Mouse (Mus musculus): ENCODE results near the gene Nrl.

The Nrl gene

GRCm38 (mm10) chr14:55524785-55525184 is at the start of gene Nrl:
Gene Nrl, minus strand, starts transcription at chr14:55524981.
- DNase-seq (ENCODE audit: low spot score): no peak

- DNase-seq (ENCODE audit: low spot score): no peak
These were observed 47.0 kb upstream of the Nrl start for GRCm38 (mm10) chr14:55571760-55572159.

- no peak for DNase-seq (ENCODE audit: low spot score)
These were observed 45.8 kb upstream of the Nrl start for GRCm38 (mm10) chr14:55570588-55570987.

GRCm38 (mm10) chr14:55567496-55567895 is 42.7 kb upstream of the Nrl start:
- DNase-seq (ENCODE audit: low spot score): no peak

GRCm38 (mm10) chr14:55565748-55566147 is 41.0 kb upstream of the Nrl start:
- DNase-seq (ENCODE audit: low spot score): no peak

- no peak for DNase-seq (ENCODE audit: low spot score)
These were observed 38.5 kb upstream of the Nrl start for GRCm38 (mm10) chr14:55563249-55563648.

GRCm38 (mm10) chr14:55561860-55562259 is 37.1 kb upstream of the Nrl start:
- no peak for DNase-seq (ENCODE audit: low spot score)

- peak; percentile 97 for DNase-seq (ENCODE audit: low spot score)
These were observed 35.7 kb upstream of the Nrl start, which contains the start of gene A730061H03Rik for GRCm38 (mm10) chr14:55560202-55561073. Gene A730061H03Rik, minus strand, starts transcription at chr14:55560406.

GRCm38 (mm10) chr14:55559799-55560201 is 35.0 kb upstream of the Nrl start, which contains the start of gene Dcaf11:
Gene Dcaf11, plus strand, starts transcription at chr14:55560006.
- peak; percentile 59 for DNase-seq (ENCODE audit: low spot score)

GRCm38 (mm10) chr14:55558740-55559448 is 34.1 kb upstream of the Nrl start:
- no peak for DNase-seq (ENCODE audit: low spot score)

GRCm38 (mm10) chr14:55557587-55557986 is 32.8 kb upstream of the Nrl start:
- DNase-seq (ENCODE audit: low spot score): no peak

- DNase-seq (ENCODE audit: low spot score): peak; percentile 67
These were observed 32.2 kb upstream of the Nrl start for GRCm38 (mm10) chr14:55557003-55557402.

GRCm38 (mm10) chr14:55555788-55556187 is 31.0 kb upstream of the Nrl start:
- no peak for DNase-seq (ENCODE audit: low spot score)

GRCm38 (mm10) chr14:55554635-55555034 is 29.9 kb upstream of the Nrl start:
- no peak for DNase-seq (ENCODE audit: low spot score)

- DNase-seq (ENCODE audit: low spot score): no peak
These were observed 27.0 kb upstream of the Nrl start for GRCm38 (mm10) chr14:55551794-55552193.

GRCm38 (mm10) chr14:55551347-55551746 is 26.6 kb upstream of the Nrl start:
- no peak for DNase-seq (ENCODE audit: low spot score)

- DNase-seq (ENCODE audit: low spot score): no peak
These were observed 25.4 kb upstream of the Nrl start for GRCm38 (mm10) chr14:55550191-55550590.

- no peak for DNase-seq (ENCODE audit: low spot score)
These were observed 19.6 kb upstream of the Nrl start for GRCm38 (mm10) chr14:55544334-55544733.

- DNase-seq (ENCODE audit: low spot score): no peak
These were observed 17.5 kb upstream of the Nrl start for GRCm38 (mm10) chr14:55542268-55542667.

GRCm38 (mm10) chr14:55540787-55541321 is 16.1 kb upstream of the Nrl start:
- no peak for DNase-seq (ENCODE audit: low spot score)

GRCm38 (mm10) chr14:55540067-55540786 is 15.4 kb upstream of the Nrl start, which contains the start of gene Pck2:
Gene Pck2, plus strand, starts transcription at chr14:55540266.
- DNase-seq (ENCODE audit: low spot score): no peak
